Mouse (Mus musculus) layer of hippocampus, adult 8-10 months (tissue): ENCODE data around the gene Pla2g4b. TPM values are rescaled to one million over a fixed set of nuclear protein-coding genes. Genes with fewer than 3 reads are reported as not detected.

Source experiments
- DNase-seq, 2 experiments: peaks; one replicate each; pipeline ENCODE4 v3.0.0; 2022; ENCODE audit warnings: low spot score in 2 of 2
- total RNA-seq, 4 experiments: library from RNA; stranded (reverse); gene quantifications; 2 replicates each; pipeline ENCODE4 v1.2.4; 2022

Gene Pla2g4b
- total RNA-seq, result 1 to 10 TPM; 1.4 to 5.6 (median 3.5) TPM

- no peak for DNase-seq
Observed at GRCm38 (mm10) chr2:120032726-120033467, at the start of gene Pla2g4b. Gene Pla2g4b, plus strand, starts transcription at chr2:120033417.

GRCm38 (mm10) chr2:119985871-119986270, 47.3 kb upstream of the Pla2g4b start:
- no peak for DNase-seq

GRCm38 (mm10) chr2:119986369-119986768, 46.8 kb upstream of the Pla2g4b start:
- no peak for DNase-seq

GRCm38 (mm10) chr2:119987441-119987840, 45.8 kb upstream of the Pla2g4b start:
- DNase-seq, result no peak

- no peak for DNase-seq
Observed at GRCm38 (mm10) chr2:119988952-119989351, 44.3 kb upstream of the Pla2g4b start.

GRCm38 (mm10) chr2:119990881-119991280, 42.3 kb upstream of the Pla2g4b start:
- DNase-seq, result no peak

GRCm38 (mm10) chr2:119992349-119992748, 40.9 kb upstream of the Pla2g4b start:
- no peak for DNase-seq

GRCm38 (mm10) chr2:119993515-119993914, 39.7 kb upstream of the Pla2g4b start:
- DNase-seq, result no peak

- DNase-seq, result no peak
Observed at GRCm38 (mm10) chr2:119994839-119995238, 38.4 kb upstream of the Pla2g4b start.

GRCm38 (mm10) chr2:119995391-119996281, 37.6 kb upstream of the Pla2g4b start:
- DNase-seq, result no peak

- DNase-seq, result no peak
Observed at GRCm38 (mm10) chr2:119997354-119997753, 35.9 kb upstream of the Pla2g4b start.

- no peak for DNase-seq
Observed at GRCm38 (mm10) chr2:119999731-120000130, 33.5 kb upstream of the Pla2g4b start.

GRCm38 (mm10) chr2:120000882-120001584, 32.2 kb upstream of the Pla2g4b start:
- DNase-seq, result no peak

GRCm38 (mm10) chr2:120001956-120002355, 31.3 kb upstream of the Pla2g4b start:
- DNase-seq, result no peak

GRCm38 (mm10) chr2:120003970-120004369, 29.2 kb upstream of the Pla2g4b start:
- no peak for DNase-seq

- DNase-seq, result no peak
Observed at GRCm38 (mm10) chr2:120006696-120007095, 26.5 kb upstream of the Pla2g4b start.

GRCm38 (mm10) chr2:120007680-120008210, 25.5 kb upstream of the Pla2g4b start:
- DNase-seq, result no peak

GRCm38 (mm10) chr2:120008672-120009071, 24.5 kb upstream of the Pla2g4b start:
- DNase-seq, result no peak

GRCm38 (mm10) chr2:120011462-120012200, 21.6 kb upstream of the Pla2g4b start:
- DNase-seq, result peak in 1 of 2 experiments; percentile 67

- no peak for DNase-seq
Observed at GRCm38 (mm10) chr2:120012924-120013323, 20.3 kb upstream of the Pla2g4b start.
